Mouse (Mus musculus) c-Kit-negative CD71-positive TER-119-positive erythroid progenitor cells, embryonic 14.5 days (primary cell): ENCODE results near the gene Cyp27b1.
A peak's percentile ranks its signal among the peaks of the same experiment; 100 is the strongest.
"Not testable (repeated sequence)": the region's sequence is repeated elsewhere in the genome, so short reads cannot be mapped to it uniquely, and the experiment has no call there.

Source experiments
- DNase-seq: peaks from one replicate; pipeline ENCODE4 v3.0.0-alpha.2; 2013; ENCODE audit warnings: low read depth, low spot score

Cyp27b1 gene

GRCm38 (mm10) chr10:127069281-127070189, 21.5 kb downstream of the Cyp27b1 start:
- no peak for DNase-seq

- peak; percentile 75 for DNase-seq
These were observed 22.4 kb downstream of the Cyp27b1 start, which contains the start of gene Tspan31 for GRCm38 (mm10) chr10:127070190-127071121. Tspan31 (minus strand) TSS chr10:127070264.

- no peak for DNase-seq
These were observed 23.2 kb downstream of the Cyp27b1 start for GRCm38 (mm10) chr10:127071203-127071602.

- not testable (repeated sequence) for DNase-seq
These were observed 24.2 kb downstream of the Cyp27b1 start for GRCm38 (mm10) chr10:127072270-127072669.

GRCm38 (mm10) chr10:127072969-127073368, 24.9 kb downstream of the Cyp27b1 start:
- not testable (repeated sequence) for DNase-seq

GRCm38 (mm10) chr10:127073981-127074380, 25.9 kb downstream of the Cyp27b1 start:
- no peak for DNase-seq

- no peak for DNase-seq
These were observed 27.0 kb downstream of the Cyp27b1 start, which contains the start of gene Agap2 for GRCm38 (mm10) chr10:127075080-127075479. Agap2 (plus strand) TSS chr10:127075284.

GRCm38 (mm10) chr10:127075651-127076050, 27.6 kb downstream of the Cyp27b1 start:
- DNase-seq, result no peak

GRCm38 (mm10) chr10:127076082-127076481, 28.0 kb downstream of the Cyp27b1 start:
- no peak for DNase-seq

- DNase-seq, result no peak
These were observed 29.5 kb downstream of the Cyp27b1 start for GRCm38 (mm10) chr10:127077515-127077914.

GRCm38 (mm10) chr10:127078001-127078676, 30.1 kb downstream of the Cyp27b1 start:
- no peak for DNase-seq

- DNase-seq, result no peak
These were observed 30.9 kb downstream of the Cyp27b1 start for GRCm38 (mm10) chr10:127078677-127079575.

- DNase-seq, result no peak
These were observed 31.8 kb downstream of the Cyp27b1 start for GRCm38 (mm10) chr10:127079665-127080391.

GRCm38 (mm10) chr10:127080901-127081780, 33.1 kb downstream of the Cyp27b1 start:
- DNase-seq, result no peak

- DNase-seq, result no peak
These were observed 34.1 kb downstream of the Cyp27b1 start for GRCm38 (mm10) chr10:127081996-127082620.

- DNase-seq, result no peak
These were observed 35.4 kb downstream of the Cyp27b1 start for GRCm38 (mm10) chr10:127083292-127083914.

GRCm38 (mm10) chr10:127083915-127084306, 35.9 kb downstream of the Cyp27b1 start:
- no peak for DNase-seq

GRCm38 (mm10) chr10:127085052-127085451, 37.0 kb downstream of the Cyp27b1 start:
- DNase-seq, result no peak
